Mouse (Mus musculus): ENCODE results near the gene Zfp467. TPM values are rescaled to one million over a fixed set of nuclear protein-coding genes. Genes with fewer than 3 reads are reported as not detected.

The Zfp467 gene
- polyA plus RNA-seq, 1 experiment: 42.1 TPM

DNA sequence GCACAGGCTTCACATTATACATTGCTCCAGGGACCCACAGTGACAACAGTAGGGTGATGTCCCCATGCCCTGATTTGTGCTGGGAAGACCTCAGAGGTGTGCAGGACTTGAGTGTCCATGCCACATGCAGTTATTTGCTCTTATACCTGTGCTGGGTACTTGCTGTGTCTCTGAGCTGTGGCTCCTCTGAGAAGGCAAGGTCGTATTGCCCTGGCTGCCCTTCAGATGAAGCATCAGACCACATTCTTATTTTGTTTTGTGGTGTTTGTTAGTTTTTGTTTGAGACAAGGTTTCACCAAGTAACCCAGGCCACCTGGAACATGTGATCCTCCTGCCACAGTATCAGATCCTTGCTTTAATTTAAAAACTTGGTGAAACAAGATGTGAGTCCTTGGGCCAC, 30.7 kb downstream of the Zfp467 start:
- Histone ChIP-seq H3K4me1 (ENCODE audit: control insufficient read depth, insufficient read depth, low read length) (no peaks in the 10 kb centered on the region), H3K4me3 (replicated peaks; ENCODE audit: extremely low read depth, low read depth, low read length) (no peak overlapping the region)
- DNase-seq: no peak
- 91% methylated on average over 1 of the region's 1 CpGs for WGBS
- TF ChIP-seq CTCF (IDR thresholded peaks at IDR 0.05; ENCODE audit: insufficient read depth, low read length) (no peak), POLR2A (IDR thresholded peaks at IDR 0.05; ENCODE audit: borderline replicate concordance, extremely low read depth, low read depth, low read length) (no peak)

DNA sequence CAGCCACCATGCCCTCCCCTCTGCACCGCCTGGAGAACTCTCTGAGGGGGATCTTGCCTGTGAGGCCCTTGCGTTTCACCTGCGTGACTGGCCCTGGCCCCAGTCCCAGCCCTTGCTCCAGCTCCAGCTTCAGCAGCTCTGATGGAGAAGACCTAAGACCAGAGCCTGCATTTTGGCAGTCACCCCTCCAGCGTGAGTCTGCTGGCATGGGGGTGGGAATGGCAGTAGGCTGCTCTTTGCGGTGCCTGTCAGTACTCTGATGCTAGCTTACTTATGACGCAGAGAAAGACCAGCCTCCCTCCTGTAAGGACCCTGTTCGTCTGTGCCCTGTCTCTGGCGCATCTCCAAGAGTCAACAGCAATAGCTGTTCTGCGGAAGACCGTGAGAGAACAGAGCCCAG, 32.5 kb downstream of the Zfp467 start:
- WGBS: 81% methylated on average over 10 of the region's 10 CpGs
- DNase-seq: no peak
- Histone ChIP-seq H3K4me3 (replicated peaks; ENCODE audit: extremely low read depth, low read depth, low read length) (no peak overlapping the region), H3K4me1 (ENCODE audit: control insufficient read depth, insufficient read depth, low read length) (no peaks in the 10 kb centered on the region)
- TF ChIP-seq CTCF (IDR thresholded peaks at IDR 0.05; ENCODE audit: insufficient read depth, low read length): no peak
- TF ChIP-seq POLR2A (IDR thresholded peaks at IDR 0.05; ENCODE audit: borderline replicate concordance, extremely low read depth, low read depth, low read length): no peak

DNA sequence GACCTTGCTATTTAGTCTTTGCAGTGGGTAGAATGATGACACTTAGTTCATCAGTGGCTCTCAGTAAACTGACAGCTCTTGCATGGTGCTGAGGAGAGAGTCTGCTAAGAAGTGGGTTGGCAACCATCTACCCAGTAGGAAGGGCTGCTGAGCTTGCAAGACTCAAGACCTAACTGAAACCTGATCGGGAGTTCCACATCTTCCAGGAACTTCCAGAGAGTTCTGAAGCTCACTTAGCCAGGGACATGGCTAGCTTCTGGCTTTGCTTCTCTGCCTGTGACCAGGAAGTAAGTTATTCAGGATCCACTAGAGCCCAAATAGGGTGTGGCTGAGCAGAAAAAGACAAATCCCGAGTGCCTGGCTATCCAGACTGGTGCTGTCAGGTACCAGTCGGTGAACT, 33.0 kb downstream of the Zfp467 start:
- no peak overlapping the region for H3K4me3 ChIP-seq (replicated peaks; ENCODE audit: extremely low read depth, low read depth, low read length)
- DNase-seq: no peak
- no peaks in the 10 kb centered on the region for H3K4me1 ChIP-seq (ENCODE audit: control insufficient read depth, insufficient read depth, low read length)
- TF ChIP-seq CTCF (IDR thresholded peaks at IDR 0.05; ENCODE audit: insufficient read depth, low read length) (no peak), POLR2A (IDR thresholded peaks at IDR 0.05; ENCODE audit: borderline replicate concordance, extremely low read depth, low read depth, low read length) (no peak)
- 81% methylated on average over 3 of the region's 3 CpGs for WGBS

DNA sequence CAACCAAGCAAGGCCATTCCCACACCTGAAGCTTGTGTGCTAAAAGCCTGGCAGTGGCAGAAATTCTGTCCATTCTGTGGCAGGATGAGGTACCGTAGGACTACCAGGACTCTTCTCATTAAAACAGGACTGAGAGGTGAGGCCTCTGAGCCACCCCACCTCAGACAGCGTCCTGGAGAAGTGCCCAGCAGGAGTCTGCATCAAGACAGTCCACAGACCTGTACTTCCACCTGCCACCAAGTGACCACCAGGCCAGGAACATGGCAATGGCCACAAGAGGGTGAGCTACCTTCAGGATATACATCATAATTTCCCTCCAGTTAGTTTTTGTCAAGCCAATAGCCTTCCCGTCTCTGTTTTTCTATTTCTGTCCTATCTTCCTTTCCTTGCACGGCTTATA, 33.5 kb downstream of the Zfp467 start:
- no peak for DNase-seq
- peak; percentile 21; the same call in 1 of the 2 replicates for TF ChIP-seq CTCF (IDR thresholded peaks at IDR 0.05; ENCODE audit: insufficient read depth, low read length)
- no peak for TF ChIP-seq POLR2A (IDR thresholded peaks at IDR 0.05; ENCODE audit: borderline replicate concordance, extremely low read depth, low read depth, low read length)
- WGBS: 82% methylated on average over 4 of the region's 4 CpGs
- H3K4me1 ChIP-seq (ENCODE audit: control insufficient read depth, insufficient read depth, low read length): no peaks in the 10 kb centered on the region
- no peak overlapping the region for H3K4me3 ChIP-seq (replicated peaks; ENCODE audit: extremely low read depth, low read depth, low read length)

DNA sequence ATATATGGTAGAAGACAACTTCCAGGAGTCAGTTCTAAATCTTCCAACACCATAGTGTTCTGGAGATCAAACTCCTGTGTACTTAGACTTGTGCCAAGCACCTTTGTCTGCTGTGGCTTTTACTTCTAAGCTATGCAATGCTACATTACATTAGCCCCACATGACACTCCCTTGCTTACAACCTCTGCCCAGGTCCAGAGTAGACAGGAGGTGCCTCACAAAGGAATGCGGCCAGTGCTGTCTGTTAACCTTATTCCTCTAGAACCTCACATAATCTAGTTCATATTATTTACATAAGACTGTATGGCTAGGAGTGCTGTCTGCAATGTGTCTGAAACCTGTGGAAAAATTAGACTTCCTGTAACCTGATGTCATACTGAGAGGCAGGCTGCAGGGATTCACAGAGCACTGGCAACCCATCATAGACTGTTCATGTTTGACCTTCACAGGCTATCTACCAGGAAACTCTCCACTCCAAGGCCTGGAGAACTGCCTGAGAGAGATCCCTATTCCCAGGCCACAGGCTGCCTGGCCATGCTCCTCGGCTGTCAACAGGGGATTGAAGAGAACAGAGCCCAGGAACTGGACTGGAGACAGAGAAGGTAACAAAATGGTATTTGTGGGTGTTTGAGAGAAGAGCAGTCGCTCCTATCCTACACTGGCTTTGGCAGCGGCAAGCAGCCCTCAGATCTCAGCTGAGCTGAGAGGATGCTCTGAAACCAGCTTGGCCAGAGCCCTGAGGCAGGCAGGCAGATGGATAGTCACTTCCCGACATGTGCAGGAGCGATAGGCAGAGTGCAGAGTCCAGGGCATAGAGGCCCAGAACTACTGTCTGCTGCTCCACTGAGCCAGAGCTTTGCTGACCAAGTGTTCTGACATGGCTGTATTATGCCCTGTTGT, 34.2 kb downstream of the Zfp467 start:
- no peak for TF ChIP-seq POLR2A (IDR thresholded peaks at IDR 0.05; ENCODE audit: borderline replicate concordance, extremely low read depth, low read depth, low read length)
- TF ChIP-seq CTCF (IDR thresholded peaks at IDR 0.05; ENCODE audit: insufficient read depth, low read length): no peak
- H3K4me3 ChIP-seq (replicated peaks; ENCODE audit: extremely low read depth, low read depth, low read length): no peak overlapping the region
- H3K4me1 ChIP-seq (ENCODE audit: control insufficient read depth, insufficient read depth, low read length): no peaks in the 10 kb centered on the region
- WGBS: 87% methylated on average over 6 of the region's 6 CpGs
- peak; percentile 0 for DNase-seq

DNA sequence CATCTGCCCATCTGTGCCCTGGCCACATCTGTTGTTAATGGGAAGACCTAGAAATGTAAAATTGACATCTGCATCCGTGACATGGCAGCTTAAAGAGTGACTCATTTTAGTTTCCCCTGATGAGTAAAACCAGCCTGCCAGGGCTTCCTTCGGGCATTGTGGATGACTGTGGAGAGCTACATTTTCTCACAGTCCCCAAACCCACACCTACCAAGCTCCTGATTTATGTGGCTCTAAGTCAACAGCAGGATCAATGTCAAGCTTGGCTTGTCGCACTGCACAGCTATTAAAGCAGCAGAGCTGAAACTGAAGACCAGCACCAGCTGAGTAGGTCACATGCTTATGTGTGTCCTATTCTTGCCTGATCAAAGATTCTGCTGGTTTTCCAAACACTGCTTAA, 35.1 kb downstream of the Zfp467 start:
- TF ChIP-seq POLR2A (IDR thresholded peaks at IDR 0.05; ENCODE audit: borderline replicate concordance, extremely low read depth, low read depth, low read length): no peak
- no peak for TF ChIP-seq CTCF (IDR thresholded peaks at IDR 0.05; ENCODE audit: insufficient read depth, low read length)
- 83% methylated on average over 3 of the region's 3 CpGs for WGBS
- no peaks in the 10 kb centered on the region for H3K4me1 ChIP-seq (ENCODE audit: control insufficient read depth, insufficient read depth, low read length)
- peak; percentile 0 for DNase-seq
- H3K4me3 ChIP-seq (replicated peaks; ENCODE audit: extremely low read depth, low read depth, low read length): no peak overlapping the region

DNA sequence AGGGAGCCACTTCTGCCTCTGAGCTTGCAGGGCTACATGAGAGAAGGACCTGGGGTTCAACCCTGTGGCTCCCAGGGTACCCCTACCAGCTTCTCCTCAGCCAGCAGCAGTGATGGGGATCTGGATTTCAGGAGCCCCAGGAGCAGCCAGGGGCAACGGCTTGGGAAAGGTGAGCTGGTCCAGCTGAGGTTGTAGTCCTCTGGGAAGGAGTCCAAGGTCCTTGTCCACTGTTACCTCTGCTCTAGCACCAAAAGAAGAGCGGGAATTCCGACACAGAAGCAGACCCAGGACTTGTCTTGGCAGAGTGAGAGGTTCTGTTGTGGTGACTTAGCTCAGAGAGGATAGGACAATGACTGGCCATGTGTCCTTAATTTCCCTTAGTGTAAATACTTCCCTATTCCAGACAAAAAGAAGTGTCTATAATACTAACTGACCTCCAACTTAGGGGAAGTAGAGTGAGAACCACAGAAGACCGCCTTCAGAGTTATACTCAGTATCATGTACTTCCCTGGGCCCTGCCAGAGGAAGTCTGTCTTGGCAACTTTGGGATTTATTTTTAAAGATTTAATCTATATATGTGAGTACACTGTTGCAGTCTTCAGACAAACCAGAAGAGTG, 35.8 kb downstream of the Zfp467 start:
- DNase-seq: peak; percentile 0
- 94% methylated on average over 4 of the region's 4 CpGs for WGBS
- no peak for TF ChIP-seq CTCF (IDR thresholded peaks at IDR 0.05; ENCODE audit: insufficient read depth, low read length)
- TF ChIP-seq POLR2A (IDR thresholded peaks at IDR 0.05; ENCODE audit: borderline replicate concordance, extremely low read depth, low read depth, low read length): no peak
- Histone ChIP-seq H3K4me1 (ENCODE audit: control insufficient read depth, insufficient read depth, low read length) (no peaks in the 10 kb centered on the region), H3K4me3 (replicated peaks; ENCODE audit: extremely low read depth, low read depth, low read length) (no peak overlapping the region)

DNA sequence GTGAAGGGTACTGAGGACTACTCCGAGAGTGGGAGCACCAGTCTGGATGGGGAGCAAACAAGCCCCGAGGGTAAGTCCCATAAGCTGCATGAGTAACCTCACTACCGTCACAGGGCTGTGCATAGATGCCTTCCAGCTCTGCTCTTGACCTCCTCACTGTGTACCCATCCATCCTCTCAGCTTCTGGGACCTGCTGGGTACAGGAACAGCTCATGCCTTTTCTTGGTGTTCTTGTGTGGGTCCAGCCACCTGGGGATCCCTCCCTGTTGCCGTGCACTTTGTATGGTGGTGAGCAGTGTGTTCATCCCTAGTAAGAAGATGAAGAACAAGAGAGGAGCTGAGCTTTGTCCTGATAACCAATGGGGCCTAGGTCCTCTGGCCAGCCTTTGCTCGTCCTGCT, 41.6 kb downstream of the Zfp467 start:
- H3K4me3 ChIP-seq (replicated peaks; ENCODE audit: extremely low read depth, low read depth, low read length): no peak overlapping the region
- no peaks in the 10 kb centered on the region for H3K4me1 ChIP-seq (ENCODE audit: control insufficient read depth, insufficient read depth, low read length)
- DNase-seq: no peak
- TF ChIP-seq CTCF (IDR thresholded peaks at IDR 0.05; ENCODE audit: insufficient read depth, low read length): no peak
- 93% methylated on average over 5 of the region's 5 CpGs for WGBS

DNA sequence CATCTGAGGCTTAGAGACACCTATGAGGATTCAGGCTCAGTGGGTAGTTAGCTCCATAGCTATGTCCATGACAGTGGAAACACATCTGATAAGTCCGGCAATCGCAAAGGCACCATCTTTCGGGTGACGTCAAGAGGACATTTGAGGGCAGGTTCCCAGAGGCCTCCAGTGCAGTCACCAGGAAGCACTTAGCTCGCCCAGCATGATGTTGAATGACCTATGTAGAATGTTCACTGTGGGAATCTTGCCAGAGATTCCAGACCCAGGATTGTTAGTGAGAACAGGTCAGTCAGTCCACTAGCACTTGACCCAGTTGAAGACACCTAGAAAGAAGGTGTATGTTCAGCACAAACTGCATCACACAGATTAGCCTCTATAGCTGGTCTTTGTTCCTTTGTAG, 45.7 kb downstream of the Zfp467 start:
- DNase-seq: no peak
- 87% methylated on average over 5 of the region's 5 CpGs for WGBS
- Histone ChIP-seq H3K4me1 (ENCODE audit: control insufficient read depth, insufficient read depth, low read length) (peaks cover 3% of the 10 kb centered on the region), H3K4me3 (replicated peaks; ENCODE audit: extremely low read depth, low read depth, low read length) (no peak overlapping the region)
- TF ChIP-seq POLR2A (IDR thresholded peaks at IDR 0.05; ENCODE audit: borderline replicate concordance, extremely low read depth, low read depth, low read length) (no peak), CTCF (IDR thresholded peaks at IDR 0.05; ENCODE audit: insufficient read depth, low read length) (no peak)

DNA sequence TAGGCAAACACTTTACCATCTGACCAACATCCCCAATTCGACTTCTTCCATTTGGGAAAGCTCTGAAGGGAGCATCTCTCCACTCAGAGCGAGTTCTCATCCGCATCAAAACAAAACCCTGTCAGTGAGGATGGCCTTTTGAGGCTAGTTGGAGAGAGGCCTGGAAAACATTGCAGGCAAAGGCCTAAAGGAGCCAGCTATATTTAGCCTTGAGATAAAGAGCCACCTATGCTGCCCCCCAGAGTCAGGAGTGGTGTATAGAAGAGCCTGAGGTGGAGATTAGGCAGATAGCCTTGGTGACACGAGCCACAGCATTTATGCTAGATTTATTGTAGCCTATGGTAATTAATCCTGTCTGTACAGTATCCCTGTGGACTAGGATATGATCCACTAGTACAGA, 48.3 kb downstream of the Zfp467 start:
- H3K4me1 ChIP-seq (ENCODE audit: control insufficient read depth, insufficient read depth, low read length): peaks cover 3% of the 10 kb centered on the region
- no peak overlapping the region for H3K4me3 ChIP-seq (replicated peaks; ENCODE audit: extremely low read depth, low read depth, low read length)
- 56% methylated on average over 4 of the region's 4 CpGs for WGBS
- no peak for DNase-seq
- TF ChIP-seq POLR2A (IDR thresholded peaks at IDR 0.05; ENCODE audit: borderline replicate concordance, extremely low read depth, low read depth, low read length) (no peak), CTCF (IDR thresholded peaks at IDR 0.05; ENCODE audit: insufficient read depth, low read length) (no peak)
